Mouse (Mus musculus) heart, embryonic 13.5 days (tissue): Measurements from ENCODE around the gene 4930579G24Rik. TPM values are rescaled to one million over a fixed set of nuclear protein-coding genes. Genes with fewer than 3 reads are reported as not detected.

Source experiments
- ATAC-seq: fragments of 200-750 bp; cut with Nextera tagmentation; 2 replicates; pipeline ENCODE4 v1.8.0; 2017; ENCODE audit warnings: moderate TSS enrichment; ENCODE audit not compliant: insufficient number of reproducible peaks, low FRiP score, low TSS enrichment; ENCODE audit errors: extremely low read depth
- H3K27ac ChIP-seq: fragments of 300-500 bp; sonication (generic); replicated peaks from 2 replicates; pipeline ENCODE4 v1.5.1; 2015; ENCODE audit warnings: moderate library complexity, mild to moderate bottlenecking, inconsistent platforms
- H3K27me3 ChIP-seq: fragments of 300-500 bp; sonication (generic); replicated peaks from 2 replicates; pipeline ENCODE4 v1.6.1; 2015; ENCODE audit warnings: mild to moderate bottlenecking, inconsistent platforms
- H3K36me3 ChIP-seq: fragments of 300-500 bp; sonication (generic); 2 replicates; pipeline ENCODE4 v1.6.1; 2015; ENCODE audit warnings: mild to moderate bottlenecking, inconsistent platforms
- H3K4me1 ChIP-seq: fragments of 300-500 bp; sonication (generic); 2 replicates; pipeline ENCODE4 v1.6.1; 2015; ENCODE audit warnings: inconsistent platforms
- H3K4me2 ChIP-seq: fragments of 300-500 bp; sonication (generic); 2 replicates; pipeline ENCODE4 v1.6.1; 2015; ENCODE audit warnings: inconsistent platforms, mild to moderate bottlenecking, moderate library complexity
- H3K4me3 ChIP-seq: fragments of 300-500 bp; sonication (generic); 2 replicates; pipeline ENCODE4 v1.5.1; 2015; ENCODE audit warnings: moderate library complexity, mild to moderate bottlenecking, inconsistent platforms
- H3K9ac ChIP-seq: fragments of 300-500 bp; sonication (generic); 2 replicates; pipeline ENCODE4 v1.6.1; 2015; ENCODE audit warnings: inconsistent platforms, mild to moderate bottlenecking, moderate library complexity
- H3K9me3 ChIP-seq: fragments of 300-500 bp; sonication (generic); 2 replicates; pipeline ENCODE4 v1.6.1; 2016; ENCODE audit warnings: inconsistent platforms
- WGBS: fragments of 180-500 bp; shearing (Covaris S2); methylation state at CpG from one replicate; pipeline ENCODE4 v1.1.7; 2015; ENCODE audit warnings: mixed read lengths; 5-methylcytosine and 5-hydroxymethylcytosine counted together
- polyA plus RNA-seq: library from polyadenylated mRNA; unstranded; fragments of >200 nt; fragmentation: Nextera tagmentation; extraction: Ambion mirVana; gene quantifications from 2 replicates; pipeline ENCODE4 v1.2.1, GENCODE M21; 2015

4930579G24Rik gene
- polyA plus RNA-seq, 1 experiment from 2014 or later: 21.1 TPM

GRCm38 (mm10) chr3:79629416-79629730, 494 bp downstream of the 4930579G24Rik start, which contains the start of gene Etfdh:
Gene Etfdh (minus strand): TSS chr3:79629500.
- H3K27ac ChIP-seq: peak within 1 kb of the TSS; percentile 92
- peaks cover 28% of the 10 kb centered on the region for H3K36me3 ChIP-seq
- H3K9me3 ChIP-seq: 0 out of 2 replicates have a peak, but pooled peaks cover 4% of the 10 kb centered on the region
- peak; percentile 11; the same call in 1 of the 2 replicates for ATAC-seq
- peak within 1 kb of the TSS; percentile 90 for H3K9ac ChIP-seq
- peaks cover 17% of the 10 kb centered on the region for H3K4me1 ChIP-seq
- 2% methylated on average over 11 of the region's 11 CpGs for WGBS
- H3K27me3 ChIP-seq: no peaks in the 10 kb centered on the region
- peak within 1 kb of the TSS; percentile 74 for H3K4me2 ChIP-seq
- H3K4me3 ChIP-seq: peak within 1 kb of the TSS; percentile 80

GRCm38 (mm10) chr3:79652129-79652528, 23.2 kb downstream of the 4930579G24Rik start:
- 81% methylated on average over 6 of the region's 6 CpGs for WGBS
- no peaks in the 10 kb centered on the region for H3K4me1 ChIP-seq
- no peak for ATAC-seq

GRCm38 (mm10) chr3:79656682-79657081, 27.8 kb downstream of the 4930579G24Rik start:
- Histone ChIP-seq H3K4me1 (no peaks in the 10 kb centered on the region), H3K9me3 (no peaks in the 10 kb centered on the region), H3K4me3 (no peak overlapping the region), H3K36me3 (no peaks in the 10 kb centered on the region), H3K27me3 (no peaks in the 10 kb centered on the region), H3K27ac (no peak overlapping the region), H3K4me2 (no peak overlapping the region), H3K9ac (no peak overlapping the region)
- 63% methylated on average over 5 of the region's 5 CpGs for WGBS
- no peak for ATAC-seq

More at GRCm38 (mm10) chr3:79652129-79652528, 23.2 kb downstream of the 4930579G24Rik start:
- Histone ChIP-seq H3K36me3 (no peaks in the 10 kb centered on the region), H3K9me3 (no peaks in the 10 kb centered on the region), H3K4me3 (no peak overlapping the region), H3K27ac (no peak overlapping the region), H3K27me3 (no peaks in the 10 kb centered on the region), H3K9ac (no peak overlapping the region), H3K4me2 (no peak overlapping the region)

GRCm38 (mm10) chr3:79664787-79665408, 36.0 kb downstream of the 4930579G24Rik start:
- no peak overlapping the region for H3K9ac ChIP-seq
- H3K27ac ChIP-seq: no peak overlapping the region
- no peaks in the 10 kb centered on the region for H3K27me3 ChIP-seq
- WGBS: 31% methylated on average over 9 of the region's 9 CpGs
- no peak overlapping the region for H3K4me3 ChIP-seq
- H3K36me3 ChIP-seq: no peaks in the 10 kb centered on the region
- no peaks in the 10 kb centered on the region for H3K4me1 ChIP-seq
- H3K4me2 ChIP-seq: 0 out of 2 replicates have a peak overlapping the region, but pooled peaks have one; percentile 12
- ATAC-seq: no peak
- no peaks in the 10 kb centered on the region for H3K9me3 ChIP-seq

- no peak overlapping the region for H3K27ac ChIP-seq
- 75% methylated on average over 7 of the region's 7 CpGs for WGBS
- no peak overlapping the region for H3K4me2 ChIP-seq
These were observed 41.7 kb downstream of the 4930579G24Rik start for GRCm38 (mm10) chr3:79670556-79670955.

GRCm38 (mm10) chr3:79672188-79672587, 43.3 kb downstream of the 4930579G24Rik start:
- no peaks in the 10 kb centered on the region for H3K27me3 ChIP-seq
- H3K4me2 ChIP-seq: no peak overlapping the region
- no peaks in the 10 kb centered on the region for H3K36me3 ChIP-seq
- no peak overlapping the region for H3K4me3 ChIP-seq
- 82% methylated on average over 16 of the region's 16 CpGs for WGBS
- H3K9me3 ChIP-seq: no peaks in the 10 kb centered on the region
- H3K9ac ChIP-seq: no peak overlapping the region
- H3K27ac ChIP-seq: no peak overlapping the region
- ATAC-seq: no peak
- no peaks in the 10 kb centered on the region for H3K4me1 ChIP-seq

More at GRCm38 (mm10) chr3:79670556-79670955, 41.7 kb downstream of the 4930579G24Rik start:
- no peaks in the 10 kb centered on the region for H3K27me3 ChIP-seq
- H3K4me1 ChIP-seq: no peaks in the 10 kb centered on the region
- H3K4me3 ChIP-seq: no peak overlapping the region
- H3K36me3 ChIP-seq: no peaks in the 10 kb centered on the region
- no peak overlapping the region for H3K9ac ChIP-seq
- no peak for ATAC-seq
- no peaks in the 10 kb centered on the region for H3K9me3 ChIP-seq

- 9% methylated on average over 4 of the region's 4 CpGs for WGBS
These were observed 44.2 kb downstream of the 4930579G24Rik start for GRCm38 (mm10) chr3:79673082-79673481.

GRCm38 (mm10) chr3:79674641-79675040, 45.8 kb downstream of the 4930579G24Rik start:
- H3K27me3 ChIP-seq: no peaks in the 10 kb centered on the region
- H3K4me1 ChIP-seq: no peaks in the 10 kb centered on the region
- ATAC-seq: no peak
- no peak overlapping the region for H3K9ac ChIP-seq
- H3K36me3 ChIP-seq: no peaks in the 10 kb centered on the region
- H3K4me2 ChIP-seq: no peak overlapping the region
- H3K27ac ChIP-seq: no peak overlapping the region
- WGBS: 73% methylated on average over 5 of the region's 5 CpGs
- H3K9me3 ChIP-seq: no peaks in the 10 kb centered on the region
- no peak overlapping the region for H3K4me3 ChIP-seq

More at GRCm38 (mm10) chr3:79673082-79673481, 44.2 kb downstream of the 4930579G24Rik start:
- no peak for ATAC-seq
- H3K9me3 ChIP-seq: no peaks in the 10 kb centered on the region
- no peaks in the 10 kb centered on the region for H3K4me1 ChIP-seq
- no peak overlapping the region for H3K4me2 ChIP-seq
- no peak overlapping the region for H3K9ac ChIP-seq
- H3K27me3 ChIP-seq: no peaks in the 10 kb centered on the region
- no peak overlapping the region for H3K27ac ChIP-seq
- no peaks in the 10 kb centered on the region for H3K36me3 ChIP-seq
- no peak overlapping the region for H3K4me3 ChIP-seq

- H3K9me3 ChIP-seq: no peaks in the 10 kb centered on the region
- H3K4me1 ChIP-seq: no peaks in the 10 kb centered on the region
- H3K4me3 ChIP-seq: no peak overlapping the region
- no peak overlapping the region for H3K4me2 ChIP-seq
- no peaks in the 10 kb centered on the region for H3K36me3 ChIP-seq
- no peak overlapping the region for H3K27ac ChIP-seq
- ATAC-seq: no peak
- no peaks in the 10 kb centered on the region for H3K27me3 ChIP-seq
- no peak overlapping the region for H3K9ac ChIP-seq
- WGBS: 88% methylated on average over 3 of the region's 3 CpGs
These were observed 47.5 kb downstream of the 4930579G24Rik start for GRCm38 (mm10) chr3:79676411-79676810.

Other genes starting within 250 kb of the 4930579G24Rik start
- 2.2 and 2.5 TPM in 2 replicates for gene Fnip2, start 61.3 kb upstream of the 4930579G24Rik start, polyA plus RNA-seq
- gene Ppid, start 37.7 kb upstream of the 4930579G24Rik start, polyA plus RNA-seq: 98.8 and 111 TPM in 2 replicates
- 132 and 144 TPM in 2 replicates for gene Etfdh, start 421 bp downstream of the 4930579G24Rik start, polyA plus RNA-seq
- gene Rxfp1, start 108.8 kb downstream of the 4930579G24Rik start, polyA plus RNA-seq: 6.4 and 6.6 TPM in 2 replicates
- 9.3 and 12.1 TPM in 2 replicates for gene Tmem144, start 223.7 kb downstream of the 4930579G24Rik start, polyA plus RNA-seq